Mouse (Mus musculus): Measurements from ENCODE around the gene Maff. TPM values are rescaled to one million over a fixed set of nuclear protein-coding genes. Genes with fewer than 3 reads are reported as not detected.

Gene Maff
- polyA plus RNA-seq, 1 experiment from 2014 or later = 2.6 TPM

GRCm38 (mm10) chr15:79322991-79323790 is 23.2 kb upstream of the Maff start:
- Histone ChIP-seq H3K27me3 (replicated peaks) (no peaks in the 10 kb centered on the region), H3K4me3 (no peak overlapping the region), H3K4me2 (0 out of 2 replicates have a peak overlapping the region, but pooled peaks have one; percentile 17), H3K27ac (ENCODE audit: poor library complexity, severe bottlenecking) (peak overlapping the region; percentile 80), H3K9ac (no peak overlapping the region), H3K4me1 (replicated peaks) (peaks cover 59% of the 10 kb centered on the region), H3K36me3 (no peaks in the 10 kb centered on the region), H3K9me3 (replicated peaks) (no peaks in the 10 kb centered on the region)
- ATAC-seq (ENCODE audit: insufficient number of reproducible peaks, low FRiP score) = peak; percentile 20
- 64% methylated on average over 6 of the region's 6 CpGs for WGBS

- Histone ChIP-seq H3K9ac (0 out of 2 replicates have a peak overlapping the region, but pooled peaks have one; percentile 33), H3K4me2 (no peak overlapping the region), H3K4me3 (no peak overlapping the region), H3K4me1 (replicated peaks) (peaks cover 59% of the 10 kb centered on the region), H3K36me3 (no peaks in the 10 kb centered on the region), H3K27me3 (replicated peaks) (no peaks in the 10 kb centered on the region), H3K27ac (ENCODE audit: poor library complexity, severe bottlenecking) (peak overlapping the region; percentile 80), H3K9me3 (replicated peaks) (no peaks in the 10 kb centered on the region)
- no peak for ATAC-seq (ENCODE audit: insufficient number of reproducible peaks, low FRiP score)
- WGBS = 66% methylated on average over 4 of the region's 4 CpGs
These were observed 22.6 kb upstream of the Maff start for GRCm38 (mm10) chr15:79323791-79324155.

DNA sequence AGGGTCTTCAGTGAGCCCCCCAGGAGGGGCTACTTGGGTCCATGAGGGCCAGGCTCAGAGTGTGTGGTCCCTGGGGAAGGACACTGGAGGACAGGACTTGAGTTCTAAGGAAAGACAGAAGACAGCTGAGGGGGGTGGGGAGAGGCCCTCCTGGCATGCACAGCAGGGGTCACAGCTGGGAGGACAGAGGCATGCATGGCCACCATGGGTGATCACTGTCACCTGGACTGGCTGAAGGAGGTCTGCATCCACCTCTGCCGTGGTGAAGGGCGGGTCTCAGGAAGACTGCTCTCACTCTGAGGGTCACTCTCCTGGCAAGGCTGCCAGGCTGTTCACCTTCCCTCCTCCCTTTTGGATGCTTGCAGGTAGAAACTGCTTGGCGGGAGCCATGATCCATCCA is 22.0 kb upstream of the Maff start:
- Histone ChIP-seq H3K4me2 (no peak overlapping the region), H3K27me3 (replicated peaks) (no peaks in the 10 kb centered on the region), H3K4me3 (no peak overlapping the region), H3K9ac (peak overlapping the region; percentile 33; the same call in 1 of the 2 replicates), H3K27ac (ENCODE audit: poor library complexity, severe bottlenecking) (peak overlapping the region; percentile 80), H3K4me1 (replicated peaks) (peaks cover 59% of the 10 kb centered on the region), H3K9me3 (replicated peaks) (no peaks in the 10 kb centered on the region), H3K36me3 (no peaks in the 10 kb centered on the region)
- no peak for ATAC-seq (ENCODE audit: insufficient number of reproducible peaks, low FRiP score)
- 86% methylated on average over 3 of the region's 3 CpGs for WGBS

DNA sequence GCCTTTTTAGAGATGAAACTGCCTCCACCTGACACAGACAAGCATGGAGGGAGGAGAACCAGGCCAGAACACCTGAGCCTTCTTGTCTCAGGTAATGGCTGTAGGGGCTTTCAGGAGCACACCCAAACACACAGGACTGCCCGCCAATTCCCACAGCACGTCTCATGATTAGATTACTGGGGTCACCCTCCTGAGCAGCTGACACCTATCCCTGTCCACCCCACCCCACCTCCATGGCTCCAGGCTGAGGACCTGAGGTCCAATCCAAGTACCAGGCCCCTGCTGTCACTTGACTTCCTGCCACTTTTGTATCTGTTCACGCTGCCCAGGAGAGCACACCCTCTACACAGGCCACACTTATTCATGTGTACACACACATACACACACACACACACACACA is 20.7 kb upstream of the Maff start:
- Histone ChIP-seq H3K36me3 (no peaks in the 10 kb centered on the region), H3K4me1 (replicated peaks) (peaks cover 59% of the 10 kb centered on the region), H3K27ac (ENCODE audit: poor library complexity, severe bottlenecking) (no peak overlapping the region), H3K27me3 (replicated peaks) (no peaks in the 10 kb centered on the region), H3K4me2 (no peak overlapping the region), H3K9ac (no peak overlapping the region), H3K4me3 (no peak overlapping the region), H3K9me3 (replicated peaks) (no peaks in the 10 kb centered on the region)
- ATAC-seq (ENCODE audit: insufficient number of reproducible peaks, low FRiP score) = no peak
- whole genome bisulfite sequencing = 54% methylated on average over 3 of the region's 3 CpGs

- no peak overlapping the region for H3K9ac ChIP-seq
- no peak overlapping the region for H3K27ac ChIP-seq (ENCODE audit: poor library complexity, severe bottlenecking)
- no peak overlapping the region for H3K4me3 ChIP-seq
- H3K9me3 ChIP-seq (replicated peaks) = no peaks in the 10 kb centered on the region
- H3K36me3 ChIP-seq = no peaks in the 10 kb centered on the region
- no peaks in the 10 kb centered on the region for H3K27me3 ChIP-seq (replicated peaks)
- H3K4me2 ChIP-seq = no peak overlapping the region
- WGBS = 60% methylated on average over 4 of the region's 4 CpGs
- ATAC-seq (ENCODE audit: insufficient number of reproducible peaks, low FRiP score) = no peak
- H3K4me1 ChIP-seq (replicated peaks) = peaks cover 59% of the 10 kb centered on the region
These were observed 20.2 kb upstream of the Maff start for GRCm38 (mm10) chr15:79326264-79326663.

GRCm38 (mm10) chr15:79326971-79327961 is 19.2 kb upstream of the Maff start:
- Histone ChIP-seq H3K27me3 (replicated peaks) (no peaks in the 10 kb centered on the region), H3K9me3 (replicated peaks) (no peaks in the 10 kb centered on the region), H3K4me2 (peak overlapping the region; percentile 85), H3K36me3 (no peaks in the 10 kb centered on the region), H3K9ac (peak overlapping the region; percentile 80), H3K4me1 (replicated peaks) (peaks cover 51% of the 10 kb centered on the region), H3K27ac (ENCODE audit: poor library complexity, severe bottlenecking) (peak overlapping the region; percentile 88), H3K4me3 (peak overlapping the region; percentile 61)
- ATAC-seq (ENCODE audit: insufficient number of reproducible peaks, low FRiP score) = no peak
- WGBS = 20% methylated on average over 20 of the region's 20 CpGs

- H3K4me2 ChIP-seq = peak within 1 kb of the TSS; percentile 85
- peak within 1 kb of the TSS; percentile 61 for H3K4me3 ChIP-seq
- ATAC-seq (ENCODE audit: insufficient number of reproducible peaks, low FRiP score) = peak; percentile 97
- peak within 1 kb of the TSS; percentile 88 for H3K27ac ChIP-seq (ENCODE audit: poor library complexity, severe bottlenecking)
- H3K9ac ChIP-seq = peak within 1 kb of the TSS; percentile 80
- WGBS = 2% methylated on average over 46 of the region's 46 CpGs
- H3K9me3 ChIP-seq (replicated peaks) = no peaks in the 10 kb centered on the region
- no peaks in the 10 kb centered on the region for H3K36me3 ChIP-seq
- H3K27me3 ChIP-seq (replicated peaks) = no peaks in the 10 kb centered on the region
- H3K4me1 ChIP-seq (replicated peaks) = peaks cover 43% of the 10 kb centered on the region
These were observed 18.1 kb upstream of the Maff start, which contains the start of gene Pla2g6 for GRCm38 (mm10) chr15:79328058-79328938. Pla2g6 (minus strand) TSS chr15:79328390.

DNA sequence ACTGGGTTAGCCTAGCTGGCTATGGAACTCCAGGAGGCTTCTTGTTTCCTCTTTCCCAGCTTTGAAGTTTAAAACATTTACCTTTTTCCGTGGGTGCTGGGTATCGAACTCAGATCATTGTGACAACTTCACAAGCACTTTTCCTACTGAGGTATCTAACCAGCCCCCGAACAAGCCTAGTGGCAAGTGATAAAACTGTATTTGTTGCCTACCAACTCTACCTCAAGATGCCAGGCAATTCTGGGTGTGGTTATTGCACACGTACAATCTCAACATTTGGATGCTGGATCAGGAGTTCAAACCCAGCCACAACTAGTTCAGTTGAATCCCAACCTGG is 17.5 kb upstream of the Maff start:
- H3K4me1 ChIP-seq (replicated peaks) = peaks cover 36% of the 10 kb centered on the region
- no peak overlapping the region for H3K4me2 ChIP-seq
- 81% methylated on average over 4 of the region's 4 CpGs for WGBS

GRCm38 (mm10) chr15:79329346-79329978 is 17.0 kb upstream of the Maff start:
- Histone ChIP-seq H3K9me3 (replicated peaks) (no peaks in the 10 kb centered on the region), H3K27me3 (replicated peaks) (no peaks in the 10 kb centered on the region), H3K4me1 (replicated peaks) (peaks cover 31% of the 10 kb centered on the region), H3K36me3 (no peaks in the 10 kb centered on the region), H3K9ac (no peak overlapping the region), H3K27ac (ENCODE audit: poor library complexity, severe bottlenecking) (no peak overlapping the region), H3K4me3 (no peak overlapping the region), H3K4me2 (no peak overlapping the region)
- WGBS = 93% methylated on average over 6 of the region's 6 CpGs
- ATAC-seq (ENCODE audit: insufficient number of reproducible peaks, low FRiP score) = no peak

More for the DNA sequence above, 17.5 kb upstream of the Maff start:
- no peaks in the 10 kb centered on the region for H3K9me3 ChIP-seq (replicated peaks)
- no peaks in the 10 kb centered on the region for H3K36me3 ChIP-seq
- H3K27me3 ChIP-seq (replicated peaks) = no peaks in the 10 kb centered on the region
- H3K27ac ChIP-seq (ENCODE audit: poor library complexity, severe bottlenecking) = no peak overlapping the region
- H3K9ac ChIP-seq = no peak overlapping the region
- ATAC-seq (ENCODE audit: insufficient number of reproducible peaks, low FRiP score) = no peak
- no peak overlapping the region for H3K4me3 ChIP-seq

DNA sequence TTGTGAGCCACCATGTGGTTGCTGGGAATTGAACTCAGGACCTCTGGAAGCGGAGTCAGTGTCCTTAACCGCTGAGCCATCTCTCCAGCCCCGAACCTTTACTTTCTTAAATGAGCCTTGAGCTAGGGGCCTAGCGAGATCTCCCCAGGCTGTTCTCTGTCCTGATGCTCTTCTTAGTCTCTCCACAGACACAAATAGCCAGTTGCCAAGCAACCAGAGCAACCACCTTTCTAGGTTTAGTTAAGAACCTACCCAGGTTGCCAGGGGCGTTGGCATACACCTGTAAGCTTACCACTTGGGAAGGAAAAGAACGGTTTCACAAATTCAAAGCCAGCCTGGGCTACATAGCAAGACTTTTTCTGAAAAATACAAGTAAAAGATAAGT is 16.4 kb upstream of the Maff start:
- 90% methylated on average over 6 of the region's 6 CpGs for WGBS
- H3K4me1 ChIP-seq (replicated peaks) = peaks cover 26% of the 10 kb centered on the region
- H3K36me3 ChIP-seq = no peaks in the 10 kb centered on the region
- no peak overlapping the region for H3K9ac ChIP-seq
- no peak for ATAC-seq (ENCODE audit: insufficient number of reproducible peaks, low FRiP score)
- H3K4me3 ChIP-seq = no peak overlapping the region
- no peaks in the 10 kb centered on the region for H3K9me3 ChIP-seq (replicated peaks)
- H3K4me2 ChIP-seq = no peak overlapping the region
- no peak overlapping the region for H3K27ac ChIP-seq (ENCODE audit: poor library complexity, severe bottlenecking)
- no peaks in the 10 kb centered on the region for H3K27me3 ChIP-seq (replicated peaks)

All from heart, embryonic 12.5 days (tissue).